Mouse (Mus musculus): ENCODE data around the gene Map4k4. TPM values are rescaled to one million over a fixed set of nuclear protein-coding genes. Genes with fewer than 3 reads are reported as not detected.

The Map4k4 gene
- polyA plus RNA-seq, 1 experiment: 166 TPM

GRCm38 (mm10) chr1:40021617-40022016 lies 120.9 kb downstream of the Map4k4 start:
- Histone ChIP-seq H3K27ac (ENCODE audit: insufficient read depth, low read length) (no peak overlapping the region), H3K4me3 (replicated peaks; ENCODE audit: insufficient read depth, low read depth, low read length) (no peak overlapping the region), H3K27me3 (ENCODE audit: control insufficient read depth, insufficient read depth, low read length) (no peaks in the 10 kb centered on the region), H3K4me1 (ENCODE audit: control insufficient read depth, insufficient read depth, low read length) (no peaks in the 10 kb centered on the region)
- WGBS: 94% methylated on average over 4 of the region's 4 CpGs
- DNase-seq: no peak
- TF ChIP-seq CTCF (IDR thresholded peaks at IDR 0.05; ENCODE audit: borderline replicate concordance, insufficient read depth, low read depth, low read length) (no peak), POLR2A (IDR thresholded peaks at IDR 0.05; ENCODE audit: borderline replicate concordance, insufficient read depth, low read length) (no peak)

- Histone ChIP-seq H3K4me1 (ENCODE audit: control insufficient read depth, insufficient read depth, low read length) (no peaks in the 10 kb centered on the region), H3K4me3 (replicated peaks; ENCODE audit: insufficient read depth, low read depth, low read length) (no peak overlapping the region), H3K27me3 (ENCODE audit: control insufficient read depth, insufficient read depth, low read length) (no peaks in the 10 kb centered on the region), H3K27ac (ENCODE audit: insufficient read depth, low read length) (no peak overlapping the region)
- WGBS: 92% methylated on average over 9 of the region's 9 CpGs
- TF ChIP-seq CTCF (IDR thresholded peaks at IDR 0.05; ENCODE audit: borderline replicate concordance, insufficient read depth, low read depth, low read length): no peak
- TF ChIP-seq POLR2A (IDR thresholded peaks at IDR 0.05; ENCODE audit: borderline replicate concordance, insufficient read depth, low read length): no peak
- DNase-seq: no peak
Measured at GRCm38 (mm10) chr1:40022472-40023135, 121.9 kb downstream of the Map4k4 start.

- no peaks in the 10 kb centered on the region for H3K27me3 ChIP-seq (ENCODE audit: control insufficient read depth, insufficient read depth, low read length)
- no peak for TF ChIP-seq POLR2A (IDR thresholded peaks at IDR 0.05; ENCODE audit: borderline replicate concordance, insufficient read depth, low read length)
- no peak for TF ChIP-seq CTCF (IDR thresholded peaks at IDR 0.05; ENCODE audit: borderline replicate concordance, insufficient read depth, low read depth, low read length)
- 91% methylated on average over 15 of the region's 15 CpGs for WGBS
- no peak for DNase-seq
- H3K4me3 ChIP-seq (replicated peaks; ENCODE audit: insufficient read depth, low read depth, low read length): no peak overlapping the region
- no peaks in the 10 kb centered on the region for H3K4me1 ChIP-seq (ENCODE audit: control insufficient read depth, insufficient read depth, low read length)
- no peak overlapping the region for H3K27ac ChIP-seq (ENCODE audit: insufficient read depth, low read length)
Measured at GRCm38 (mm10) chr1:40023206-40023605, 122.5 kb downstream of the Map4k4 start.

- H3K4me1 ChIP-seq (ENCODE audit: control insufficient read depth, insufficient read depth, low read length): no peaks in the 10 kb centered on the region
- H3K4me3 ChIP-seq (replicated peaks; ENCODE audit: insufficient read depth, low read depth, low read length): no peak overlapping the region
- no peak for DNase-seq
- H3K27me3 ChIP-seq (ENCODE audit: control insufficient read depth, insufficient read depth, low read length): no peaks in the 10 kb centered on the region
- no peak overlapping the region for H3K27ac ChIP-seq (ENCODE audit: insufficient read depth, low read length)
- TF ChIP-seq POLR2A (IDR thresholded peaks at IDR 0.05; ENCODE audit: borderline replicate concordance, insufficient read depth, low read length): no peak
- no peak for TF ChIP-seq CTCF (IDR thresholded peaks at IDR 0.05; ENCODE audit: borderline replicate concordance, insufficient read depth, low read depth, low read length)
- WGBS: 62% methylated on average over 3 of the region's 3 CpGs
Measured at GRCm38 (mm10) chr1:40023748-40024147, 123.0 kb downstream of the Map4k4 start.

GRCm38 (mm10) chr1:40024554-40025320 lies 124.0 kb downstream of the Map4k4 start:
- Histone ChIP-seq H3K4me1 (ENCODE audit: control insufficient read depth, insufficient read depth, low read length) (no peaks in the 10 kb centered on the region), H3K27me3 (ENCODE audit: control insufficient read depth, insufficient read depth, low read length) (no peaks in the 10 kb centered on the region), H3K27ac (ENCODE audit: insufficient read depth, low read length) (no peak overlapping the region), H3K4me3 (replicated peaks; ENCODE audit: insufficient read depth, low read depth, low read length) (no peak overlapping the region)
- 84% methylated on average over 27 of the region's 27 CpGs for WGBS
- DNase-seq: no peak
- TF ChIP-seq POLR2A (IDR thresholded peaks at IDR 0.05; ENCODE audit: borderline replicate concordance, insufficient read depth, low read length) (no peak), CTCF (IDR thresholded peaks at IDR 0.05; ENCODE audit: borderline replicate concordance, insufficient read depth, low read depth, low read length) (no peak)

- no peaks in the 10 kb centered on the region for H3K4me1 ChIP-seq (ENCODE audit: control insufficient read depth, insufficient read depth, low read length)
- H3K4me3 ChIP-seq (replicated peaks; ENCODE audit: insufficient read depth, low read depth, low read length): no peak overlapping the region
- H3K27ac ChIP-seq (ENCODE audit: insufficient read depth, low read length): no peak overlapping the region
- no peak for TF ChIP-seq CTCF (IDR thresholded peaks at IDR 0.05; ENCODE audit: borderline replicate concordance, insufficient read depth, low read depth, low read length)
- TF ChIP-seq POLR2A (IDR thresholded peaks at IDR 0.05; ENCODE audit: borderline replicate concordance, insufficient read depth, low read length): no peak
- DNase-seq: no peak
- no peaks in the 10 kb centered on the region for H3K27me3 ChIP-seq (ENCODE audit: control insufficient read depth, insufficient read depth, low read length)
- 86% methylated on average over 5 of the region's 5 CpGs for WGBS
Measured at GRCm38 (mm10) chr1:40025416-40025815, 124.7 kb downstream of the Map4k4 start.

- Histone ChIP-seq H3K4me3 (replicated peaks; ENCODE audit: insufficient read depth, low read depth, low read length) (no peak overlapping the region), H3K4me1 (ENCODE audit: control insufficient read depth, insufficient read depth, low read length) (no peaks in the 10 kb centered on the region), H3K27ac (ENCODE audit: insufficient read depth, low read length) (no peak overlapping the region), H3K27me3 (ENCODE audit: control insufficient read depth, insufficient read depth, low read length) (no peaks in the 10 kb centered on the region)
- no peak for DNase-seq
- TF ChIP-seq CTCF (IDR thresholded peaks at IDR 0.05; ENCODE audit: borderline replicate concordance, insufficient read depth, low read depth, low read length) (no peak), POLR2A (IDR thresholded peaks at IDR 0.05; ENCODE audit: borderline replicate concordance, insufficient read depth, low read length) (no peak)
- 73% methylated on average over 7 of the region's 7 CpGs for WGBS
Measured at GRCm38 (mm10) chr1:40027116-40027620, 126.5 kb downstream of the Map4k4 start.
